ENCODE assay signal across 13 mouse cellular contexts in the genomic region with DNA sequence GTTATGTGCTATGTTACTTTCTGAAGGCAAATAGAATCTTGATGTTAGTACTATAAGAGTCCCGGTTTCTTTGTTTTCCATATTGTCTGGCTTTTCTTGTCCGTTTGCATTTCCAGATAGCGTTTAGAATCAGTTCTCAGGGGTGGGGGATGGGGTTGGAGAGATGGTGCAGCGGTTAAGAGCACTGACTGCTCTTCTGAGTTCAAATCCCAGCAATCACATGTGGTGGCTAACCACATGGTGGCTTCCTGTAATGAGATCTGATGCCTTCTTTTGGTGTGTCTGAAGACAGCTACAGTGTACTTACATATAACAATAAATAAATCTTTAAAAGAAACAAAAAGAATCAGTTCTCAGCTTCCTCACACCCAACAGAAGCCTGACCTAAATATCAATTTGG.
"Had no signal": no experiment of that assay in that cellular context is flagged by ENCODE, and none has a peak within 500 bp of the region (broad histone marks: within the 10 kb centered on the region; RNA-seq: fewer than 3 reads in every experiment).

No protein-coding gene starts in this region.

- DNase-seq: kidney, adult 11 months; kidney, adult 8-10 months; kidney, postnatal 10 days; kidney, postnatal 36 days; layer of hippocampus, postnatal 36 days; liver, embryonic 13.5 days; lung, adult 2 months; lung, postnatal 14 days; lung, postnatal 4 days; midbrain, embryonic 14.5 days; right cerebral cortex, adult 18-20 months; right cerebral cortex, postnatal 14 days; right cerebral cortex, postnatal 4 days had no signal
